Mouse (Mus musculus) heart, postnatal 4 days (tissue): ENCODE data around the gene Tmco1. TPM values are rescaled to one million over a fixed set of nuclear protein-coding genes. Genes with fewer than 3 reads are reported as not detected.
A peak's percentile ranks its signal among the peaks of the same experiment; 100 is the strongest.

ENCODE experiments used
- DNase-seq: peaks from one replicate; pipeline ENCODE4 v3.0.0; 2021
- total RNA-seq, 2 experiments: library from RNA; stranded (reverse); gene quantifications; 2 replicates each; pipeline ENCODE4 v1.2.3; 2021

Tmco1 gene
- total RNA-seq: 10 to 100 TPM; 75.6 to 79.3 TPM

DNA sequence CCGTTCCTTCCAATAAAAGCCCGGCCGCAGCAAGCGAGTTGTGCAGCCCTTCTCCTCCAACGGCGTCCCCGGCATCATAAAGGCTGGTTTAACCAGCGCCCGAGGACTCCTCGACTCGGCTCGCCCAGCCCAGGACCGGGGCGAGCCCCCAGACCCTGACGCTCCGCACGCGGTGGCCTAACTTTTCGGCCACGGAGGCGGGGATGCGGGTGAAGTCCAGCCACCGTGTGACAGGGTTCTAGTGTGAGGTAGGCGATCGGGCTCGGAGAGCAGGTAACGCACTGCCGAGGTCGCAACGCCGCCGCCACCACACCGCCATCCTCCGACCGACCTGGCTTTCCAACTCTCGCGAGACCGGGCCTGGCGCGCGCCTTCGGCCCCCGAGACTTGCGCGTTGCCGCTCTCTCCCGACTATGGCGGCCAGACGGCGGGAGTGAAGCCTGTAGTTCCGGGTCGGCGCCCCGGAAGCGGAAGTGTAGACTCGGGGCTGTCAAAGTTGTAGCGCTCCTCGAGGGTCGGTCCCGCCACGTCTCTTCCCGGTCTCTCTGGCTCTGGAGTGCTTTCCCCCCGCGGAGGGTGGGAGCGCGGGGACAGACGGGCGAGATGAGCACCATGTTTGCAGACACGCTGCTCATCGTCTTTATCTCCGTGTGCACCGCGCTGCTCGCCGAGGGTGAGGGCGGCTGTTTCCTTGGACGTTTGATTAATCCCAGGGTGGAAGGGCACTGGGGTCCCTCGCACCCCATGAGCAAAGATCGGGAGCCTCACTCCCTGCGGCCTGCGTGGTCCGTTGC, at the start of gene Tmco1:
Gene Tmco1, plus strand, starts transcription at position 118 of the 794 bp plus-strand sequence.
- peak; percentile 99 for DNase-seq

GRCm38 (mm10) chr1:167259702-167260101, 48.5 kb upstream of the Tmco1 start:
- DNase-seq: no peak

DNA sequence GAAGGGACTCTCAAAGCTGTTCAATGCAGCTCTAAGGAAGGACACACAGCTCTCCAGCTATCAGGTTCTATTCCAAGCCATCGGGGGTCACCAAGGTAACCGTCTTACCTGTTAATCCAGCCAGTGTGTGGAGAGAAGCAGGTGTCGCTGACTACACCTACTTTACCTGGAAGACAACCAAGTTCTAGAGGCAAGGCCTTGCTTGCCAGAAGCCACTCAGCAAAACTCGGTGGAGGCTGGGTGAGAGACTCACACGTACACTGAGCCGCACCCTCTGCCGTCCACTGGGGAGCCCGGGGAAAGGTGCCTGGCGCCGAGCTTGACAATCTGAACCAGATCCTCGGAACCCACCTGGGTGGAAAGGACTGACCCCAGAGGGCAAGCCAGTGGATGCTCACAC, 46.4 kb upstream of the Tmco1 start:
- no peak for DNase-seq

GRCm38 (mm10) chr1:167262489-167263041, 45.6 kb upstream of the Tmco1 start:
- no peak for DNase-seq

- DNase-seq: no peak
Measured at GRCm38 (mm10) chr1:167265366-167265765, 42.8 kb upstream of the Tmco1 start.

DNA sequence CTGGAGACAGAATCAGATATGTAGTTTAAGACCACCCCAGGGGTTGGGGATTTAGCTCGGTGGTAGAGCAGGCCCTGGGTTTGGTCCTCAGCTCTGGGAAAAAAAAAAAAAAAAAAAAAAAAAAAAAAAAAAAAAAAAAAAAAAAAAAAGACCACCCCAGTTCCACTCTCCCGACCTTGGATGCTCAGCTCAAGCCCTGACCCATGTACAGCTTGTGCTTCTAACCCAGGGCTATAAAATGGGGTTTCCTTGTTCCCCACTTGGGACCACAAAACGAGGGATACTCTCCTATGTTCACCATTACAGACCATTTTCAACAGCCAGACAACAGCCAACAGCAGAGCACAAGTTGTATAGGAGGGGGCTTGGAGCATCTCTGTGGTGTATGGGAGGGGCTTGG, 41.5 kb upstream of the Tmco1 start:
- no peak for DNase-seq

DNA sequence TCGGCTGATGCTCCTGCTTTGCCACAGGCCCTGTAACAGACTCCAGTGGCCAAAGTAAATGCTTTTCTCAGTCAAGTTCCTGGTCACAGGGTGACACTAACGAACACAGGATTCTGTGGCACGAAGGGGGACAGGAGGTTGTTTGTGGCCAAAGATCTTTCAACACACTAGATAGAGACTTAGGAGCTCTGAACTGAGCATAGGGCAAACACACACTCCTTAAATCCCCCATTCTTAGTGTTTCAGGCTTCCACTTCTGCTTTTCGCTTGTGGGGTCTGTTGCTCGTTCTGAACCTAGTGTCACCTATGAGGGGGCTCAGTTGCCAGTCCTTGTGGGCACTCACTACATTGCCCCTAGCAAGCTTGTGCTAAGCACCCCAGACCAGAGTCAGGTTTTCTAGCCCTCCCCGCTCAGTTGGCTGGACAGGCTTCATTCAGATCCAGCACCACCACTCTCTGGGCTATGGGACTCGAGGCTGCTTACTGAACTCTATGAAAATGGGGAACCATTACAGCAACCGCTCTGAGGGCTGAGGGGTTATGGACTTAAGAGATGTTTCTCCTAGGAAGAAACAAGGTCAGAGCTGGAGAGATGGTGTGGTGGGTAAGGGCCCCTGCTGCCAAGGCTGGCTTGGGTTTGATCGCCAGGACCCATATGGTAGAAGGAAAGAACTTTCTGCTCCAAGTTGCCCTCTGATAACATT, 39.7 kb upstream of the Tmco1 start:
- no peak for DNase-seq

DNA sequence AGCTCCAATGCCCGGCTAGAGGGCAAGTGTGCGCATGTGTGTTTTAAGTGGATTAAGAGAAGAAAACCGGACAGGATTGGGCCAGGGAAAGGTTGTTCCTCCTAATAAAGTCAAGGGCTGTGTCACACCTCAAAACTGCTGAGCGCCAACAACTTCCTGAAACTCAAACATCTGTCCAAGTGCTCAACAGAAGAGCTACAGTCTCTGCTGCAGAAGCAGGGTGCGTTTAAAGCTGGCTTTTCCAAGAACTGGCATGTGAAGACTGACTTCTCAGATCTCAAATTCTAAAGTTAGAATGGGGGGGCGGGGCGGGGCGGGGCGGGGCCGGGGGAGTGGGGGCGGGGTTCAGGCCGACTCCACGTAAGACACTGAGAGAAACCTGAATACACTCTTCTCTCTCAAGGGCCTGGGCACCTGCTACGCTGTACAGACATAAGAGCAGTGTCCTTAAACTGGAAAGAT, 38.8 kb upstream of the Tmco1 start:
- no peak for DNase-seq

GRCm38 (mm10) chr1:167269856-167270270, 38.3 kb upstream of the Tmco1 start:
- DNase-seq: peak; percentile 92

DNA sequence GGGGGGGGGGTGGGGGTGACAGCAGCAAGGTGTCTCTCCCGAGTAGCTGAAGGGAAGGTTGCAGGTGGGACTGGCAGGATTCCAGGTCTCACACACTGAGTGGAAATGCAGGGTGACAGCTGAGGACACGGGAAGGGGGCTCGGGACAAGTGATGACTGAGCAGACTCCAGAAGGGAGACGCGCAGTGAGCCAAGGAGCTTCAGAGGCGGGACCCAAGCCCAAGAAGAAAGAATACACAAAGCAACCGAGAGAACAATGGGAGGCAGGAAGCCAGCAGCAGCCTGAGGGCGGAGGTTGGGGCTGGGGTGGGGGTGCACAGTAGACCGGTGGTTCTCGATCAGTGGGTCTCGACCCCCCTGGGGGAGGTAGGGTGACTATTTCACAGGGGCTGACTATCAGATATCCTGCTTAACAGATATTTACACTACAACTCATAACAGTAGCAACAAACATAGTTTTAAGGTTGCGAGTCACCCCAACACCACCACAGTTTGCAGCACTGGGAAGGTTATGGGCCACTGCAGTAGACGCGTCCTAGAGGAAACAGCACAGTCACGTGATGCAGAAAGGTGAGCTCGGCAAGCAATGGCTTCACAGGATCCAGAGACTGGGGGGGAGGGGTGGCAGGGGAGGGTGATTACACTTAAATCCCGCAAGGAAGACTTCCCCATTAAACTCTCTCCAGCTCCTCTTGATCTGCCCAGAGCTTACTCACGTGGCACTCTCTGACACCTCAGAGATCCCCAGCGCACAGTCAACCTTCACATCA, 37.7 kb upstream of the Tmco1 start:
- DNase-seq: peak; percentile 67

DNA sequence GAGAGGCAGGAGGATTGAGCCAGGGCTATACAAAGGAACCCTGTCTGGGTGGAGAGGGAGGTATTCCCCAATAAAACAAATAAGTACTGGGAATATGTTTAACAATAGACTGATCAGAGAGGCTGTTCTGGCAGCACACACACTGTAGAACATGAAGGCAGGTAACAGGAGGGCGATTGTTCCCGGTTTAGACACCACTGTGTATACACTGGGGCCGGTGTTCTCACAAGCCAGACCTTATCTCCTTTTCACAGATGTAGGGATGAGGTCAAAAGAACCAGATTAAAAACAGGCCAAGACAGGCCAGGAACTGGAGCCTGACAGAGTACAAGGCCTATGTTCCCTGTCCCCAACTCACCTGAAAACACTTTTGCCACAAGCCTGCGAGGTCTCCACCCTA, 36.9 kb upstream of the Tmco1 start:
- DNase-seq: no peak

- no peak for DNase-seq
Measured at GRCm38 (mm10) chr1:167271841-167272240, 36.3 kb upstream of the Tmco1 start.

- DNase-seq: no peak
Measured at GRCm38 (mm10) chr1:167273380-167274163, 34.6 kb upstream of the Tmco1 start.

DNA sequence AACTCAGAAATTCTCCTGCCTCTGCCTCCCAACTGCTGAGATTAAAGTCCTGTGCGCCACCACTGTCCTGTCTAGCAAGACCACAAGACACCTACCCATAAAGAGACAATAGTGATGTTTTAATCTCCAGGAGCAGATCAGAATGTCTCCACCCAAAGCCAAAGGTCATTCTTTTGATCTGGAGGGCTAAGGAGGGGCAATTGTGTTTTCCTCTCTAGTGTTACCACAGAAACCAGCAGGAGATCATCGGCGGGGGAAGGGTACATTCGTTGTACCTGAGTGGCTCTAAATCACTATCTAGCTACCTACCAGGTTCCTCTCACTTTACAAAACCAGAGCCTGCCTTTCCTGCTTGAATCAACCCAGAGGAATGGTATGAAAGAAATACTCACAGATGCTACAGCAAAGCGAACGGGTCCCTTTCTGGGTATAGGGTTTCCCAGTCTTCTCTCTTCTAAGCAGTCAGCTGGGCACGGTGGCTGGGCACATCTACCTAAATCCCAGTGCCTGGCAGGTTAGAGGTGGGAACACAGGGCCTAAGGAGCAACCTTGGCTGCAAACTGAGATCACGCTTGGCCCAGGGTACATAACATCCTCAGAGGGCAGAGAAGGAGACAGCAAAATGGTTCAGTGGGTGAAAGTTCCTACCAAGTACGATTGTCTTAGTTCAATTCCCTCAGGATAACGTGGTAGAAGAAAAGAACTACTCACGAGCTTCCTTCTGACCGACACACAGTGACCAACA, 33.4 kb upstream of the Tmco1 start:
- DNase-seq: no peak

- no peak for DNase-seq
Measured at GRCm38 (mm10) chr1:167278395-167278794, 29.8 kb upstream of the Tmco1 start.

- no peak for DNase-seq
Measured at GRCm38 (mm10) chr1:167279160-167279715, 28.9 kb upstream of the Tmco1 start.

DNA sequence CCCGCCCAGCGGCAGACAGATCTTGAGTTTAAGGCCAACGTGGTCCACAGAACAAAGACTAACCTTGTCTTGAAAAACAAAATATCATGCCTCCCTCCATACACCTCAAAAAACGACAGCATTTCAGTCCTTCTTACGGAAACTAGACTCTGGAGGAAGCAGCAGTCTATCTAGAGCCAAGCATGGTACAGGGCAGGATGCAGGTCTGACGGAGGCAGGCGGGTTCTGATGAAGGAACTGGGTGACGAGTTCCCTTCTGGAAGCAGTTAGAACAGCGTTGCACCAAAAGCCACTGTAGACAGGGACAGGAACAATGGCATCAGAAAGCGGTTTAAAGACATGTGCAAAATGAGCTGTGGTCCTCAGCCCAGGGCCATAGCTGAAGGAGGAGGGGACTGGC, 28.1 kb upstream of the Tmco1 start:
- DNase-seq: no peak

- DNase-seq: no peak
Measured at GRCm38 (mm10) chr1:167282112-167282511, 26.1 kb upstream of the Tmco1 start.

DNA sequence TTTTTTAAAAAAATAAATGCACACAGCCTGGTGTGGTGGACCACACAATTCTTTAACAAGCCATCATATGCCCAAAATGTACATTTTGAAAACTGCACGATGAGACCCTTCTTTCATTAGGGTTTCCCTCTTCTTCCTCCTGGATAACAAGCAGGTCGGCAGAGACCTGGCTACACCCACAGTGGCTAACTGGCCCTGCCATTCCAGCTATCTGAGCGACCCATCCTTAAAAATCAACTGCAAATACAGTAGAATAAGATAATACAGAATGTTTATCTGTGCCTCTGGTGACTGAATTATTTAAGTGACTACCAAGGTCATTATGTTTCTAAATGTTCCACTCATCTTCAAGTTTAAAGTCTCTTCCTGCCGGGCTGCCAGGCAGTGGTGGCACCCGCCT, 25.4 kb upstream of the Tmco1 start:
- DNase-seq: no peak

- DNase-seq: peak; percentile 63
Measured at GRCm38 (mm10) chr1:167283441-167284257, 24.5 kb upstream of the Tmco1 start.
